Mouse (Mus musculus) heart, adult 2 months (tissue): ENCODE measurements around the gene Rnaset2a. TPM values are rescaled to one million over a fixed set of nuclear protein-coding genes. Genes with fewer than 3 reads are reported as not detected.
"Not testable (repeated sequence)": the region's sequence is repeated elsewhere in the genome, so short reads cannot be mapped to it uniquely, and the experiment has no call there.

Experiments
- DNase-seq, 2 experiments: peaks; one replicate each; pipeline ENCODE4 v3.0.0; 2021
- H3K27ac ChIP-seq: fragments of 200-600 bp; 2 replicates; pipeline ENCODE4 v1.8.1; 2022
- H3K27me3 ChIP-seq: fragments of 200-500 bp; 2 replicates; pipeline ENCODE4 v1.6.1; 2012; ENCODE audit warnings: mild to moderate bottlenecking, low read length, inconsistent platforms, mixed read lengths; ENCODE audit not compliant: control insufficient read depth, insufficient read depth
- H3K36me3 ChIP-seq: fragments of 200-500 bp; 2 replicates; pipeline ENCODE4 v1.6.1; 2012; ENCODE audit warnings: low read length, inconsistent platforms; ENCODE audit not compliant: control insufficient read depth, insufficient read depth
- H3K4me1 ChIP-seq: fragments of 200-500 bp; 2 replicates; pipeline ENCODE4 v1.6.1; 2011; ENCODE audit warnings: low read length; ENCODE audit not compliant: control insufficient read depth, insufficient read depth
- H3K4me3 ChIP-seq: fragments of 200-600 bp; 2 replicates; pipeline ENCODE4 v1.8.1; 2022
- H3K79me2 ChIP-seq: fragments of 200-500 bp; replicated peaks from 2 replicates; pipeline ENCODE4 v1.6.1; 2012; ENCODE audit warnings: mild to moderate bottlenecking, inconsistent platforms, low read length, moderate library complexity, mixed read lengths; ENCODE audit not compliant: control insufficient read depth, insufficient read depth
- H3K9ac ChIP-seq: fragments of 200-500 bp; 2 replicates; pipeline ENCODE4 v1.6.1; 2012; ENCODE audit warnings: low read depth, mild to moderate bottlenecking, control low read depth, inconsistent platforms, low read length, mixed read lengths
- WGBS: fragments of 180-500 bp; shearing (Covaris S2); methylation state at CpG from one replicate; pipeline ENCODE4 v1.1.7; 2018; 5-methylcytosine and 5-hydroxymethylcytosine counted together
- intact Hi-C: fragments of 180-260 bp; cut with DNase I; formaldehyde crosslinking; loops from one replicate; pipeline ENCODE4 v1.15.1; 2025
- polyA plus RNA-seq: library from polyadenylated mRNA; depleted of rRNA; stranded (reverse); fragments of >200 nt; gene quantifications from 2 replicates; pipeline ENCODE4 v1.2.3, GENCODE M21; 2012
- total RNA-seq, 2 experiments: library from RNA; stranded (reverse); gene quantifications; 2 replicates each; pipeline ENCODE4 v1.2.3; 2021

The Rnaset2a gene
- total and polyA plus RNA-seq, 3 experiments, result 22.1 to 46.0 (median 28.9) TPM

DNA sequence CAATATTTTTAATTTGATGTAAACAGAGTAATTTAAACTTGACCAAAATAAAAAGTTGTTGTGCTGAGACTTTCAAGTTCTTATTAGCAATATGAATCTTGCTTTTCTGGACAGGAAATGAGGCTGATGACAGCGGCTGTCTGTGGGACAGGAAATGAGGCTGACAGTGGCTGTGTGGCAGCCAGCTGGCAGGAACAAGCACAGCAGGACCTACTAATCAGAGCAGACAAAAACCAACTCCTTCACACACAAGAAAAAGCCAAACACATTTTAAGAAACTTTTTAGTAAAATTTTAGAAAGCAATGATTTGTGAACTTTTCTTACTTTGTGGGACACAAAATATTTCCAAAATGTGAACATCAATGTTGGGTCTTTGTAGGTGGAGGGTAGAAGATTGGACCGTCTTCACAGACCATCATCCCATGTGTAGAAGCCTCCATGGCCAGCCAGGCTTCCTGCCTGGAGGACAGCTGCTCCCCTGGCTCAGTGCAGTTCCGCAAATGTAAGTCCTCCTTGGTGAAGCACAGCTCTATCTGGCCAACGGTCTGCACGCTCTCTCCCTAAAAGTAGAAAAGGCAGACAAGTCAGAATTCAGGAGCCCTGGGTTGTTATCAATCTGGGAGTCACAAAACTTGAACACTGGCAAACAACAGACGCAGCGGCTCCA, 19.4 kb downstream of the Rnaset2a start:
- not testable (repeated sequence) for H3K27ac ChIP-seq
- 70% methylated on average over 1 of the region's 7 CpGs for WGBS

DNA sequence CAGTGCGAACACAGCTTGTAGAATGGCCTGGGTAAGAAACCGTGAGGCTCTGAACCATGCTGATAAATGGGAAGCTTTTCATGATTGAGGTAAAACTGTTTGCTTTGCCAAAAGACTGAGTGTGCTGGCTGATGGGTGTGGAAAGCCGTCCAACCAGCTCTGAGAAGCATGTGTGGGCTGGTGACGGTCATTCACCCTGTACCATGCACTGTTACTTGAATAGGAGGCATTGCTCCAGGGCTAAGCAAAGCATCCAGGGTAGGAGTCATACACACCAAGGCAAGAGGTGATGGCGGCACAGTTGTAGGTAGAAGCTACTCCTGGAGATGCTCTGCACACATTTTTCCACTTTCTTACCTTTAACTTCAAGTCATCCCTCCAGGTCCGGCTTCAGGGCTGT, 23.3 kb downstream of the Rnaset2a start:
- H3K27ac ChIP-seq, H3K4me1 ChIP-seq, DNase-seq, H3K79me2 ChIP-seq, H3K36me3 ChIP-seq, intact Hi-C loops, H3K4me3 ChIP-seq, H3K9ac ChIP-seq, H3K27me3 ChIP-seq: not testable (repeated sequence)
- WGBS, result 86% methylated on average over 3 of the region's 6 CpGs

More for the DNA sequence above, 19.4 kb downstream of the Rnaset2a start:
- H3K79me2 ChIP-seq, intact Hi-C loops, H3K9ac ChIP-seq, DNase-seq, H3K4me1 ChIP-seq, H3K27me3 ChIP-seq, H3K4me3 ChIP-seq, H3K36me3 ChIP-seq: not testable (repeated sequence)

DNA sequence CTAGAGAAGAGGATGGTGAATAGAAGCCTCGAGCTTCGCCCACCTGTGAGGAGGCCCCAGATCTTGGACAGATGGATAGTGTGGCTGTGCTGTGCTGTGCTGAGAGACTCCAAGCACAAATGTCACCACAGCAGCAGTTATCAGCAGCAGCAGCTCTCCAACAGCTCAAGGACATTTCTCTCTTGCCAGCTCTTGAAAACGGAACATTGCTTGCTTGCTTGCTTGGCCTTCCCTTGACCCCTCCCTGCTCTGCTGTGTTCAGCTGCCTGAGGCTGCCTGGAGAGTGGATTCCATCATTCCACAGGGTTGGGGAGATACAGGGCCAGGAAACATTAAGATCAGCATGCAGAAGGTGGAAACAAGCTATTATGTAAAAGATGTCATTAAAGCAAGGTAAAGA, 24.9 kb downstream of the Rnaset2a start:
- H3K36me3 ChIP-seq, H3K27ac ChIP-seq, H3K9ac ChIP-seq, H3K4me3 ChIP-seq, intact Hi-C loops, H3K79me2 ChIP-seq, H3K4me1 ChIP-seq, H3K27me3 ChIP-seq, DNase-seq: not testable (repeated sequence)
- no CpG with 5 or more reads among the region's 3 CpGs for WGBS

DNA sequence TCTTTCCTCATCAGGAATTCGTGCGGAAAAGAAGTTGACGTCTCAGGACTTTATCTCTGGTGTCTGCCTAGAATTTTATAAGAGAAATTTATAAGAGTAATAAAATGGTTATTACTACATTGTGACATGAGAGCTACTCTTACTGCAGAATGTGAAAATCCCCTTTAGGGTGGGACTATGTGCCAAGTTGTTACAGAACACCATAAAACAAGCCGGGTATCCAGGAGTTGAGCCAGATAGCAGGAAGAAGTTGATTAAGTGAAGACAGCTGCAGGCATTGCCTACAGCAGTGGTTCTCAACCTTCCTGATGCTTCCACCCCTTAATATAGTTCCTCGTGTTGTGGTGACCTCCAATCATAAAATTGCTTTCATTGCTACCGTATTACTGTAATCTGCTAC, 31.0 kb downstream of the Rnaset2a start:
- DNase-seq, H3K27ac ChIP-seq, H3K9ac ChIP-seq, H3K79me2 ChIP-seq, H3K36me3 ChIP-seq, intact Hi-C loops, H3K4me3 ChIP-seq, H3K27me3 ChIP-seq, H3K4me1 ChIP-seq: not testable (repeated sequence)
- WGBS, result no CpG with 5 or more reads among the region's 6 CpGs

DNA sequence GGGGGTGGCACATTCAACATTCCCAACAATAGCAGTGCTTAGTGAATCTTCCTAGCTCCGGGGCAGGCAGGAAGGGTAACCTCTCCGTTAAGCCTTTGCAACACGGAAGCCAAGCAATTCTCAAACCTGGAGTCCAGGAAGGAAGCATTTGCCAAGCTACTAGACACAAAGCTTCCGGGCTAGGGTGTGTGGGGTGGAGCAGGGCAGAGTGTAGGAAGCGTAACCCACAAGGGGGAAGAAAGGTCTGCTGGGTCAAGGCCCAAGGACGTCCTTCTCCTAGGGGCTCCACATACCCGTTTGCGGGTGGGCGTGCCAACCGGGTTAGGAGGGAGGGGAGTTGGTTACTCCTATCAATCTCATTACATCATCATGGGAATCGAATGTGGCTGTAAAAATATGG, 31.5 kb downstream of the Rnaset2a start:
- DNase-seq, intact Hi-C loops, H3K79me2 ChIP-seq, H3K9ac ChIP-seq, H3K4me1 ChIP-seq, H3K27ac ChIP-seq, H3K27me3 ChIP-seq, H3K4me3 ChIP-seq, H3K36me3 ChIP-seq: not testable (repeated sequence)
- 32% methylated on average over 6 of the region's 11 CpGs for WGBS

DNA sequence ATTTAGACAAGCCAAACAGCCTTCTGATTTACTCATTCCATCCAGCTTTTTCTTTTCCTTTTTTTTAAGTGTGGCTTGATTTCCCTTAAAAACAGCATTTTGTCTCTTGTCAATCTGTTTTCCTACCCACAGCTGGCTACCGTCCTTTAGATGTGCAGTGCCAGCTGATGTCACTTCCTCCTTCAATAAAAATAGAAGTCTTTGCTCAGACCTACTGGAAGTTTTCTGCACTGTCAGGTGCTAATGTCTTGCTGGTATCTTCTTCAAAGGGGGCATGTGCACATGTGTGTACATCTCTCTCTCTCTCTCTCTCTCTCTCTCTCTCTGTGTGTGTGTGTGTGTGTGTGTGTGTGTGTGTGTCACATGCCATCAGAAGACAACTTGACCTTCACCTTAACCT, 35.7 kb downstream of the Rnaset2a start:
- H3K9ac ChIP-seq, H3K36me3 ChIP-seq, H3K27ac ChIP-seq, DNase-seq, H3K27me3 ChIP-seq, intact Hi-C loops, H3K79me2 ChIP-seq, H3K4me1 ChIP-seq, H3K4me3 ChIP-seq: not testable (repeated sequence)
- no CpG with 5 or more reads among the region's 1 CpGs for whole genome bisulfite sequencing

DNA sequence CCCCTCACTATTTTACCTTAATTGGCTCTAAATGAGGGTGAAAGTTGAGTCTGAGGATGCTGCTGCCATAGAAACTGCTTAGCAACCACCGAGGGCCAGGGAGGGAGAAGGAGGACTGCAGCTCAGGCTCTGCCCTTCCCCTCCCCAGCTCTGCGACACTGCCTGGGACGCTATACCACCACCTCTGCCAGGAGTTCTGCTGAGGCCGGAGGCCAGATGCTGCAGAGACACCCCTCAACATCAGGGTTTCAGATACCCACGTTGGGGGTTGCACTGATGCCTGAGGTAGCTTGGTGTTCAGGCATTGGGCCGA, 46.6 kb downstream of the Rnaset2a start:
- H3K9ac ChIP-seq, H3K27me3 ChIP-seq, H3K4me3 ChIP-seq, DNase-seq, H3K79me2 ChIP-seq, H3K4me1 ChIP-seq, H3K27ac ChIP-seq, intact Hi-C loops, H3K36me3 ChIP-seq: not testable (repeated sequence)
- WGBS, result 61% methylated on average over 3 of the region's 6 CpGs

DNA sequence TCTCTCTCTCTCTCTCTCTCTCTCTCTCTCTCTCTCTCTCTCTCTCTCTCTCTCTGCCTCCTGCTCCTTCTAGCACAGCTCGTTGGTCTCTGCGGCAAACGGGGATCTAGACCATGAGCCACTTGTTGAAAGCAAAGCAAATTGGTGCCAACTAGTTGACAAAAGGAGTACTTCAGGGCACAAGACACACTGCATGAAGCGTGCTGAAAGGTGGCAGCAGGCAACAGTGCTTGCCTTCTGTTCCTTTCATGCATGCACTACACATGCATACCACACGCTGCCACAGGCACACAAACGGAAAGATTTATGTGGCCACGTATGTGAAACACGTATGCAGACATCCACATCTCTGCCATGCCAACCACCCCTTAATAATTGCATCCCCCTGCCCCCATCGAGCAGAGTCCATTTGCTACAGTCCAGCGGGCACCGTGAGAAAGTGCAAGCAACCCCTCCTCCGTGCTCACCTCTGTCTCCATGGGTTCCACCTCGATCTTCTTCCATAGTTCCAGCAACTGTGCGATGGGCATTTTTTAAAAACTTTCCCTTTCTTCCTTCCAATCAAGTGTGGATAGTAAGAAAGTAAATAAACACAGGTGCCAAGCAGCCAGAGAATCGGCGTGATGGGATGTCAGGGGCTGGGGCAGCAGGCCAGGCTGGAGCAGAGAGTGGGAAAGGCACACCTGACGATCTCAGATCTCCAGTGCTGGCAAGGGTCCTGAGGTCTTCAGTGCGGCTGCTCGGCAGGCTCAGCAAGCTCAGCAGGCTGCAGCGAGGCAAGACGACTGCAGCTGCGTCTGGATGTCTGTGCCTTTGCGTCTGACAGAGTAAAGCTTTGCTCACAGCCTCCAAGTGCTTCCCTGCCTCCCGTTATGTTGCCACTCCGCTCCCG, 47.2 kb downstream of the Rnaset2a start:
- intact Hi-C loops, H3K9ac ChIP-seq, H3K27ac ChIP-seq, H3K27me3 ChIP-seq, H3K79me2 ChIP-seq, H3K36me3 ChIP-seq, DNase-seq, H3K4me1 ChIP-seq, H3K4me3 ChIP-seq: not testable (repeated sequence)
- 40% methylated on average over 7 of the region's 26 CpGs for WGBS

DNA sequence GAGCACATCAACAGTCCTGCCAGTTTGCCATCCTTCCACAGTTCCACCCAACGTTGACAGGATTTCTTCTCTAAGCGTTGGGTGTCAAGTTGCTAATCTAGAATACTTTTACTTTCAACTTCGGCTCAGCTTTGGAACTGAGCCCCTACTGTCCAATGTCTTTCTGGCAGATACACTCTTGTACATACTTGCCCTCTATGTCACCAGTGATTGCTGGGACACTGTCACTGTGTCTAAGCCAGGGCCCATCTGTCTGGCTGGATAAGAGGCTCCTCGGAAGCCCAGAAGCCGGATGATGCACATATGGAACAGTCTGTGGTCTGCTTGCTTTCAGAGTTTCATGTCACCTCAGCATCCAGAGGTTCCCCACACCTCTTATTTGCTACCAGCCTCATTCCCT, 51.7 kb downstream of the Rnaset2a start:
- H3K27me3 ChIP-seq, H3K4me1 ChIP-seq, H3K9ac ChIP-seq, H3K27ac ChIP-seq, H3K4me3 ChIP-seq, intact Hi-C loops, H3K36me3 ChIP-seq, H3K79me2 ChIP-seq: not testable (repeated sequence)
- peak in 1 of 2 experiments; percentile 7 for DNase-seq
- WGBS, result 37% methylated on average over 3 of the region's 5 CpGs

DNA sequence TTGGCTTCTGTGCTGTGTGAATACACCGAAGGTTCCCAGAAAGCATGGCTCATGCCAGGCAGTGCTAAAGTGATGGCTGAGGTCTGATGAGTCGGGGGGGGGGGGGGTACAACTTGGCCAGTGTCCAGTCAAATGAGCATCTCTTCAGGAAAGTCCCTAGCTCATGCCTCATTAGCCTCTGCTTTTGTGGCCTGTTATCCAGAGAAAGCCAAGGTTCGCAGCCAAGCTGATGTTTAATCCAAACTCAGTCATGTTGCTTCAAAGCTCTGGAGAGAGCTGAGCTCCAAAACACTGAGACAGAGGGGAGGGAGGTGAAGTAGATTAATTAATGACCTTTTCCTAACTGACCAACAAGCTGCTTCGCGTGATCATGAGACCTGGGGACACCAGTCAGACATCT, 52.2 kb downstream of the Rnaset2a start:
- WGBS, result 57% methylated on average over 3 of the region's 5 CpGs

More for the DNA sequence above, 52.2 kb downstream of the Rnaset2a start:
- H3K4me3 ChIP-seq, H3K36me3 ChIP-seq, H3K27me3 ChIP-seq, intact Hi-C loops, H3K27ac ChIP-seq, H3K79me2 ChIP-seq, H3K9ac ChIP-seq, DNase-seq, H3K4me1 ChIP-seq: not testable (repeated sequence)
